Mouse (Mus musculus): ENCODE data around the gene Catip. TPM values are rescaled to one million over a fixed set of nuclear protein-coding genes. Genes with fewer than 3 reads are reported as not detected.
"Not testable (repeated sequence)": the region's sequence is repeated elsewhere in the genome, so short reads cannot be mapped to it uniquely, and the experiment has no call there.

The Catip gene
- polyA plus RNA-seq, 1 experiment from 2014 or later: 0.45 TPM

GRCm38 (mm10) chr1:74395290-74395689 lies 33.4 kb downstream of the Catip start:
- no peak overlapping the region for H3K4me2 ChIP-seq
- peaks cover 23% of the 10 kb centered on the region for H3K4me1 ChIP-seq
- WGBS: 85% methylated on average over 12 of the region's 13 CpGs
- no peaks in the 10 kb centered on the region for H3K9me3 ChIP-seq (replicated peaks)
- H3K36me3 ChIP-seq (ENCODE audit: poor library complexity, severe bottlenecking): peaks cover 18% of the 10 kb centered on the region
- no peak overlapping the region for H3K4me3 ChIP-seq
- peaks cover 6% of the 10 kb centered on the region; the same call in 1 of the 2 replicates for H3K27me3 ChIP-seq
- no peak for ATAC-seq
- no peak overlapping the region for H3K9ac ChIP-seq
- no peak overlapping the region for H3K27ac ChIP-seq

DNA sequence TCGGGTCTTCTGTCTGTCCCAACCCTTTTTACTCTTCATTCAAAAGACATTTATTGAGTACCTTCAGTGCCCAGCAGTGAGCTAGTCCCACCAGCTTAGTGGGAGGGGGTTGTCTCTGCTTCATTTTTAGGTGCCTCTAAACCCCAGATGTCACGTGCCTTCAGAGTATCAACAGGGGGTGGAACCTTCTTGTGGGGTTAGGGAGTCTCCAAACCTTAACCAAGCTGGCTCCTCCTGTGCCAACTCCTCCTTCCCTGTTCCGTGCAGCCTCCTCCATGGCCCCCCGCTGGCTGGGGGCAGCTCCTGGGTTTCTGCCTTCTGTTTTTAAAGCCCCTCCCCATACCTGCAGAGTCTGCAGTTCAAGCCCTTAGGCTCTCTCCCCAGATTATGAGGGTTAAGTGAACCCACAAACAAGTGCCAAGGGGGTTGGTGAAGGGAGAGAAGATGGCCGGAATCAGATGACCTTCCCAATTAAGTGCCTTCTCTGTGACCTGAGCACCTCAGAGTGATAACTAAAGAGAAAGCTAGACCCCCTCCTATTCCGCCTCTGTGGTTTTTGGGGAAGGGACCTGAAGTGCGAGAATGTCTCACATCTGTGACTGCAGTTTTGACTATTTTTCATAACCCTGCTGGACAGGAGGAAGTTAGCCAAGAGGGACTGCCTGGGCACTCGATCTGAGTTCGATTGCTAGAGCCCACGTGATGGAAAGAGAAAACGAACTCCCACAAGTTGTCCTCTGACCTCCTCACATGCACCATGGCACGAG lies 34.7 kb downstream of the Catip start:
- H3K27ac ChIP-seq; H3K9me3 ChIP-seq (replicated peaks); H3K27me3 ChIP-seq; ATAC-seq: not testable (repeated sequence)
- H3K9ac ChIP-seq: peak overlapping the region; percentile 65; the same call in 1 of the 2 replicates
- peak overlapping the region; percentile 47 for H3K4me3 ChIP-seq
- H3K4me2 ChIP-seq: peak overlapping the region; percentile 72
- H3K36me3 ChIP-seq (ENCODE audit: poor library complexity, severe bottlenecking): peaks cover 18% of the 10 kb centered on the region
- peaks cover 15% of the 10 kb centered on the region for H3K4me1 ChIP-seq
- WGBS: 9% methylated on average over 12 of the region's 12 CpGs

GRCm38 (mm10) chr1:74397268-74397918 lies 35.5 kb downstream of the Catip start:
- Histone ChIP-seq H3K4me3 (peak overlapping the region; percentile 47), H3K27ac (peak overlapping the region; percentile 37; the same call in 1 of the 2 replicates), H3K36me3 (ENCODE audit: poor library complexity, severe bottlenecking) (peaks cover 18% of the 10 kb centered on the region), H3K4me2 (peak overlapping the region; percentile 72), H3K27me3 (no peaks in the 10 kb centered on the region), H3K9ac (peak overlapping the region; percentile 65), H3K4me1 (peaks cover 11% of the 10 kb centered on the region), H3K9me3 (replicated peaks) (no peaks in the 10 kb centered on the region)
- 0% methylated on average over 37 of the region's 41 CpGs for WGBS
- peak; percentile 89 for ATAC-seq

DNA sequence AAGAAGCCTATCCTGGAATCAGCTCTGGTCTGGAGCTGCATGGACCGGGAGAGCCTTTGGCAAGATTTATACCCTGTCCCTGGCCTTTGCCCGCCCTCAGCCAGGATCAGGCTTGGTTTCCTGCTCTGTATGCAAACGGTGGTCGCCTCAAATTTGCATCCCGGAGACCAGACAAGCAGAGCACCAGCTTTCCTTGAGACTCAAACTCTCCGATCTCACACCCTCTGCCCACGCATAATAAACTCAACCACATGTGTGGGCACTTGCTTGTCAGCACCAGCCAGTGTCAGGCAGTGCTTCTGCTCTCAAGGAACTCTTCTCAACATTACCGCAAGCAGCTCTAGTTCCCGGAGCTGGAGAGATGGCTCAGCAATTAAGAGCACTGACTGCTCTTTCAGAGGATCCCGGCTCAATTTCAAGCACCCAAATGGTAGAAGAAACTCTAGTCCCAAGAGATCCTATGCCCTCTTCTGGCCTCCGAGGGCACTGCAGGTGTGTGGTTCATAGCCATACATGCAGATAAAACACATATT lies 36.1 kb downstream of the Catip start:
- H3K9ac ChIP-seq: peak overlapping the region; percentile 65
- H3K4me1 ChIP-seq: peaks cover 5% of the 10 kb centered on the region
- peaks cover 18% of the 10 kb centered on the region for H3K36me3 ChIP-seq (ENCODE audit: poor library complexity, severe bottlenecking)
- WGBS: 5% methylated on average over 11 of the region's 11 CpGs
- no peak; the same call in none of the 2 replicates for ATAC-seq
- peak overlapping the region; percentile 37; the same call in 1 of the 2 replicates for H3K27ac ChIP-seq
- no peaks in the 10 kb centered on the region for H3K27me3 ChIP-seq
- H3K4me2 ChIP-seq: peak overlapping the region; percentile 72
- H3K4me3 ChIP-seq: peak overlapping the region; percentile 47
- H3K9me3 ChIP-seq (replicated peaks): no peaks in the 10 kb centered on the region

DNA sequence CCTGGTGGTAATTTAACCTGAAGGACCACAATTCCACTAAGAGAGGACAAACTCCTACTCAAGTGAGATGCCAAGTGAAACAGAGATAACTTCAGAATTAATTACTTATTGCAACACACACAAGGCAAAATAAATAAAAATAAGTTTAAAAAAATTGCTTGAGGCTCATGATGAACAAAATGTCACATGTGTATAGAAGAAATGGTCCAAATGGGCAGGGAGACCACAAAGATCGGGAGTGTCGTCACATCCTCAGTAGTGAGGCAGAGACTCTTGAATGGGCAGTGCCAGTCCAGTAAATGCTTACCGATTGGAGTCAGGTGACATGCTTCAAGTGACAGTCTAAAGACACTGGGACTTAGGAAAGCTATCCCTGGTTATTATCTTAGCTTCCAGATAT lies 38.6 kb downstream of the Catip start:
- 86% methylated on average over 3 of the region's 3 CpGs for WGBS
- Histone ChIP-seq H3K4me3 (no peak overlapping the region), H3K27me3 (no peaks in the 10 kb centered on the region), H3K4me1 (no peaks in the 10 kb centered on the region), H3K4me2 (no peak overlapping the region), H3K27ac (no peak overlapping the region), H3K9ac (no peak overlapping the region), H3K36me3 (ENCODE audit: poor library complexity, severe bottlenecking) (no peaks in the 10 kb centered on the region), H3K9me3 (replicated peaks) (no peaks in the 10 kb centered on the region)
- ATAC-seq: no peak

DNA sequence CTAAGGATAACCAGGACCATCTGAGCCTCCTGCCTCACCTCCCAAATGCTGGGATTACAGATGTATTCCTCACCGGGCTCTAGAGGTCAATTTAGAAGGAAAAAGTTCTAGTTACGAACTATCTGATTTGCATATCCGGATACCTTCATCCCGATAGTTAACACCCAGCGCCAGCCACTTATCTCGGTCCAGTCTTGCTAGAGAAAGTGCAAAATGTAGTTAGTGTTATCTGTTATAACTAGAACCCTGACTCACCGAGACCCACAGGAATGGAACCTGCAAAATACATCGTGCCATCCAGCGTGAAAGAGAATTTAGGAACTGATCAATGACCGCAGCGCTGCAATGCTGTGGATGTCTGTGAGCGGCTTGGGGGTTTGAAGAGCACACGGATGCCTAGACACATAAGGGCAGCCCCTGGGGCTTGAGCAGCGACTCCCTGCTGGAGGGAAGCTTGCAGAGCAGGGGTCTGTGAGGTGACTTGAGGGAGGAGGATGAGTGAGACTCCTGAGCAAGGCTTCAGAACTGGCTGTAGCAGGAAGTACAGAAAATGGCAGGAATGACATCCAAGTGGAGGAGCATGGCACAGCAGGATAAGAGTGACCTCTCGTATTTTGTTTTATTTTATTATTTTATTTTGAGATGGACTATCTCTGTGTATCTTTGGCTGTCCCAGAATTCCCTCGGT lies 39.3 kb downstream of the Catip start:
- Histone ChIP-seq H3K4me2 (no peak overlapping the region), H3K27ac (no peak overlapping the region), H3K27me3 (no peaks in the 10 kb centered on the region), H3K9me3 (replicated peaks) (no peaks in the 10 kb centered on the region), H3K4me3 (no peak overlapping the region), H3K9ac (no peak overlapping the region), H3K4me1 (no peaks in the 10 kb centered on the region), H3K36me3 (ENCODE audit: poor library complexity, severe bottlenecking) (no peaks in the 10 kb centered on the region)
- WGBS: 57% methylated on average over 16 of the region's 16 CpGs
- no peak for ATAC-seq

DNA sequence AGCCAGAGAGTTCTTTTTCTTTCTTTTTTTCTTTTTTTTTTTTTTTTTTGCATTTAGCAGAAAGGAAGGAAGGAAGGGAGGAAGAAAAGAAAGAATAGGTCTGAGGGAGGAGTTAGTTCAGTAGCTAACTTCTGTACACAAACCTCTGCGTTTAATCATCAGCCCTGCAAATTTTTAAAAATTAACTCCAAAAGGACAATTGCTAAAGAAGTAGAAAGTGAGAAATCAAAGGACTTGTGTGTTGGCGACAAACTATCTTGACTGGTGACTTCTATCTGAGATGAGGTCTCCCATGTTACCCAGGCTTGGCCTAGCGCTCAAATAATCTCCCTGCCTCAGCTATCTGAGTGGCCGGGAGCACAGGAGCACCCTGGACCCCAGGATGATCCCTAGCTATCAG lies 42.3 kb downstream of the Catip start:
- WGBS: 92% methylated on average over 4 of the region's 4 CpGs
- H3K9me3 ChIP-seq (replicated peaks): no peaks in the 10 kb centered on the region
- no peaks in the 10 kb centered on the region for H3K36me3 ChIP-seq (ENCODE audit: poor library complexity, severe bottlenecking)
- no peaks in the 10 kb centered on the region for H3K4me1 ChIP-seq
- no peak overlapping the region for H3K9ac ChIP-seq
- no peak overlapping the region for H3K4me3 ChIP-seq
- H3K4me2 ChIP-seq: no peak overlapping the region
- H3K27ac ChIP-seq: no peak overlapping the region
- H3K27me3 ChIP-seq: no peaks in the 10 kb centered on the region
- ATAC-seq: no peak

DNA sequence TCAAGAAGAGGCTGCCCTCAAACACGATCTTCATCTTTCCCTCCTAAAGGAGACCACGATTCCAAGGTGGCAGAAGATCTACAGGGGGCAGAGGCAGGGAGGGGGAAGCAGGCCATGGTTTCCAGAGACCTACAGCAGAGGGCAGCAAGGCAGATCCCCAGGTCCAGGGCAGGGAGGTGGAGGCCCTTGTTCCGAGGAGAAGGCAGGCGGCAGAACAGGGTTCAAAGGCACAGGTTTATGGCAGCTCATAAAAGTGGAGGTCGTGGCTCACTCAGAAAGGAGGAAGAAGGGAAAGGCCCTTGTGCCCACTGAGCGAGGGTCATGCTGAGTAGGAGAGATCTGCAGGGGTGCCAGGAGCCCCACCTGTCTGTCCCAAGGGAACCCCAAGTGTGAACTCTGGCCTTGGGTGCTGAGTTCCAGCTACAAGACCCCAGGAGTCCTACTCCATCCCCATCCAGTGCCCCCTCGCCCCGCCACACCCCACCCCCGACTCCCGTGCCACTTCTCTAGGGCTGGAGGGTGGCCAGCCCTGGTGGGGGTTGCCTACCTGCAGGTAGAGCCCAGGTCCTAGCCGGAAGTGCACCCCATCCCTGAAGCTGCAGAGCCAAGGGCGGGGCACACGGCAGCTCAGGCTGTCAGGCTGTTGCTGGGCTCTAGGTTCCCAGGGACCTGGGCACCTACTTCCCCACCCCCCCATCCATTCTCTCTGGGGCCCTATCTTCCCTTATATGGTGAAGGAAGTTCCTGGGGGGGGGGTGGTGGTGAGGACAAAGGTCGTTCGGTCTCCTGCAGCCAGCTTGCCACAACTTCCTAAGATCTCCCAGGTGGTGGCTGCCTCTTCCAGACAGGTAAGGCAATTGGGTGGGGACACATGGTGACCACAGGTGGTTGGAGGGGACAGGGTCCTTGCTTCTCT lies 46.9 kb downstream of the Catip start, which contains the start of gene Vil1:
Vil1 (plus strand) TSS at position 788 of the 916 bp plus-strand sequence.
- Histone ChIP-seq H3K27ac (no peak within 1 kb of the TSS), H3K4me2 (no peak within 1 kb of the TSS), H3K4me3 (no peak within 1 kb of the TSS), H3K9ac (no peak within 1 kb of the TSS), H3K4me1 (no peaks in the 10 kb centered on the region), H3K36me3 (ENCODE audit: poor library complexity, severe bottlenecking) (no peaks in the 10 kb centered on the region), H3K27me3 (no peaks in the 10 kb centered on the region), H3K9me3 (replicated peaks) (no peaks in the 10 kb centered on the region)
- ATAC-seq: no peak
- WGBS: 71% methylated on average over 15 of the region's 15 CpGs

GRCm38 (mm10) chr1:74411753-74412325 lies 49.9 kb downstream of the Catip start:
- no peak overlapping the region for H3K4me2 ChIP-seq
- no peaks in the 10 kb centered on the region for H3K4me1 ChIP-seq
- no peaks in the 10 kb centered on the region for H3K27me3 ChIP-seq
- no peak overlapping the region for H3K9ac ChIP-seq
- 69% methylated on average over 2 of the region's 2 CpGs for WGBS
- H3K36me3 ChIP-seq (ENCODE audit: poor library complexity, severe bottlenecking): no peaks in the 10 kb centered on the region
- H3K27ac ChIP-seq: no peak overlapping the region
- H3K4me3 ChIP-seq: no peak overlapping the region
- ATAC-seq: no peak
- H3K9me3 ChIP-seq (replicated peaks): no peaks in the 10 kb centered on the region

DNA sequence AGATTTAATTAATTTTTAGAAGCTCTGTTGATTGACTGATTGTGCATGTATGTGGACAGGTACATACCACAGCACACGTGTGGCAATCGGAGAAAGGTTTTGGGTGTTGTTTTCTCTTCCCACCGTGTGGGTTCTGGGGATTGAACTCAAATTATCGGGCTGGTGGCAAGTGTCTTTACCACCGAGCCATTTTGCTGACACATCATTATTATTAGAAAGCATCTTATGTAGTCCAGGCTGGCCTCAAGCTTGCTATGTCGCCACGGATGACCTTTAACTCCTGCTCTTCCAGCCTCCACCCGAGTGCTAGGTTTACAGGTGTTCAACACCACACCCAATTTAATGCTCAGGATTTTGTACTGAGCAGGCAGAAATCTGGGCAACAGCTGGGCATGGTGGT lies 50.8 kb downstream of the Catip start:
- no peak overlapping the region for H3K4me3 ChIP-seq
- H3K4me1 ChIP-seq: no peaks in the 10 kb centered on the region
- no peak overlapping the region for H3K27ac ChIP-seq
- H3K36me3 ChIP-seq (ENCODE audit: poor library complexity, severe bottlenecking): no peaks in the 10 kb centered on the region
- no peaks in the 10 kb centered on the region for H3K9me3 ChIP-seq (replicated peaks)
- H3K4me2 ChIP-seq: no peak overlapping the region
- no peak overlapping the region for H3K9ac ChIP-seq
- H3K27me3 ChIP-seq: no peaks in the 10 kb centered on the region
- WGBS: 81% methylated on average over 8 of the region's 8 CpGs
- ATAC-seq: no peak

- Histone ChIP-seq H3K27ac (no peak overlapping the region), H3K4me1 (no peaks in the 10 kb centered on the region), H3K9me3 (replicated peaks) (no peaks in the 10 kb centered on the region), H3K4me2 (no peak overlapping the region), H3K4me3 (no peak overlapping the region), H3K36me3 (ENCODE audit: poor library complexity, severe bottlenecking) (no peaks in the 10 kb centered on the region), H3K9ac (no peak overlapping the region), H3K27me3 (no peaks in the 10 kb centered on the region)
- 35% methylated on average over 4 of the region's 4 CpGs for WGBS
- no peak for ATAC-seq
Measured at GRCm38 (mm10) chr1:74415143-74415542, 53.2 kb downstream of the Catip start.
